Mouse (Mus musculus) MEL (cell line): ENCODE measurements at regions not wholly inside any gene's neighbourhood (a gene's known extent, or its start where the extent isn't known, plus 50 kb on each side); places are given as distances from the start of the nearest gene placed in this dataset.

Experiments used
- DNase-seq: peaks from one replicate; pipeline ENCODE4 v3.0.0; 2011; ENCODE audit warnings: low read depth, low spot score
- H3K27ac ChIP-seq: 2 replicates; pipeline ENCODE4 v1.5.1; 2012; ENCODE audit warnings: low read depth, mild to moderate bottlenecking, control low read depth, low read length, moderate library complexity; ENCODE audit not compliant: control insufficient read depth
- H3K27me3 ChIP-seq, 2 experiments: fragments of 150-350 bp in 1 of 2; sonication (generic) in 1 of 2; 2 replicates each; pipeline ENCODE4 v1.6.1; 2012; ENCODE audit warnings: low read length in 2 of 2, mild to moderate bottlenecking in 2 of 2, improper control_type of control experiment in 1 of 2, moderate library complexity in 1 of 2; ENCODE audit not compliant: insufficient read depth in 2 of 2, control insufficient read depth in 1 of 2
- H3K36me3 ChIP-seq, 2 experiments: 2 replicates each; pipeline ENCODE4 v1.6.1; 2012 to 2014; ENCODE audit warnings: low read length in 2 of 2, improper control_type of control experiment in 1 of 2, inconsistent platforms in 1 of 2, mild to moderate bottlenecking in 1 of 2; ENCODE audit not compliant: insufficient read depth in 2 of 2, control insufficient read depth in 1 of 2
- H3K4me1 ChIP-seq, 2 experiments: fragments of 150-350 bp in 1 of 2; sonication (generic) in 1 of 2; 2 replicates each; pipeline ENCODE4 v1.6.1; 2012; ENCODE audit warnings: low read length in 2 of 2, improper control_type of control experiment in 1 of 2, mild to moderate bottlenecking in 1 of 2; ENCODE audit not compliant: insufficient read depth in 2 of 2, control insufficient read depth in 1 of 2
- H3K4me3 ChIP-seq, 2 experiments: fragments of 150-350 bp in 1 of 2; sonication (generic) in 1 of 2; 2 replicates each; pipeline ENCODE4 v1.5.1; 2012; ENCODE audit warnings: low read depth in 2 of 2, low read length in 2 of 2, mild to moderate bottlenecking in 2 of 2, moderate library complexity in 2 of 2, control low read depth in 1 of 2, improper control_type of control experiment in 1 of 2; ENCODE audit not compliant: control insufficient read depth in 1 of 2, insufficient read depth in 1 of 2
- H3K79me2 ChIP-seq: 2 replicates; pipeline ENCODE4 v1.6.1; 2012; ENCODE audit warnings: mild to moderate bottlenecking, low read length, moderate library complexity; ENCODE audit not compliant: control insufficient read depth, poor library complexity, insufficient read depth
- H3K9ac ChIP-seq: 2 replicates; pipeline ENCODE4 v1.6.1; 2012; ENCODE audit warnings: low read depth, mild to moderate bottlenecking, control low read depth, low read length, moderate library complexity; ENCODE audit not compliant: control insufficient read depth, poor library complexity, severe bottlenecking
- H3K9me3 ChIP-seq: fragments of 150-350 bp; sonication (generic); replicated peaks from 2 replicates; pipeline ENCODE4 v1.6.1; 2012; ENCODE audit warnings: mild to moderate bottlenecking, low read length, improper control_type of control experiment, moderate library complexity; ENCODE audit not compliant: insufficient read depth
- CHD1 ChIP-seq: IDR thresholded peaks from 2 replicates; pipeline ENCODE4 v1.6.1; 2012; ENCODE audit warnings: low read depth, mild to moderate bottlenecking, inconsistent platforms, low read length, improper control_type of control experiment
- CHD2 ChIP-seq: IDR thresholded peaks from 2 replicates; pipeline ENCODE4 v1.6.1; 2011; ENCODE audit warnings: low read length, improper control_type of control experiment
- CTCF ChIP-seq, 3 experiments: IDR thresholded peaks in 2 of 3; conservative IDR thresholded peaks in 1 of 3; 2 replicates each; pipeline ENCODE4 v1.5.1; 2011 to 2012; ENCODE audit warnings: low read length in 3 of 3, low read depth in 2 of 3, mild to moderate bottlenecking in 2 of 3, improper control_type of control experiment in 1 of 3, inconsistent platforms in 1 of 3, mixed read lengths in 1 of 3, moderate library complexity in 1 of 3; ENCODE audit not compliant: control insufficient read depth in 1 of 3, insufficient read depth in 1 of 3, poor library complexity in 1 of 3, severe bottlenecking in 1 of 3
- E2F4 ChIP-seq: IDR thresholded peaks from 2 replicates; pipeline ENCODE4 v1.6.1; 2011; ENCODE audit warnings: low read depth, low read length, improper control_type of control experiment, borderline replicate concordance
- ELF1 ChIP-seq: IDR thresholded peaks from 2 replicates; pipeline ENCODE4 v1.6.1; 2014; ENCODE audit warnings: low read depth, mild to moderate bottlenecking, inconsistent platforms, low read length, improper control_type of control experiment, moderate library complexity
- ETS1 ChIP-seq: IDR thresholded peaks from 2 replicates; pipeline ENCODE4 v1.6.1; 2012; ENCODE audit warnings: low read depth, mild to moderate bottlenecking, inconsistent platforms, low read length, improper control_type of control experiment, moderate library complexity
- GATA1 ChIP-seq: IDR thresholded peaks from 2 replicates; pipeline ENCODE4 v1.6.1; 2011; ENCODE audit warnings: low read depth, low read length, improper control_type of control experiment
- HCFC1 ChIP-seq: IDR thresholded peaks from 2 replicates; pipeline ENCODE4 v1.6.1; 2012; ENCODE audit warnings: low read depth, mild to moderate bottlenecking, inconsistent platforms, low read length, improper control_type of control experiment, moderate library complexity
- JUND ChIP-seq: IDR thresholded peaks from 2 replicates; pipeline ENCODE4 v1.6.1; 2011; ENCODE audit warnings: low read depth, mild to moderate bottlenecking, improper control_type of control experiment, low read length
- KAT2A ChIP-seq: conservative IDR thresholded peaks from 2 replicates; pipeline ENCODE4 v1.6.1; 2012; ENCODE audit warnings: low read depth, low read length, improper control_type of control experiment, inconsistent platforms
- MAX ChIP-seq: IDR thresholded peaks from 2 replicates; pipeline ENCODE4 v1.6.1; 2011; ENCODE audit warnings: low read length, improper control_type of control experiment
- MAZ ChIP-seq: IDR thresholded peaks from 2 replicates; pipeline ENCODE4 v1.6.1; 2012; ENCODE audit warnings: low read depth, mild to moderate bottlenecking, inconsistent platforms, low read length, improper control_type of control experiment
- MYB ChIP-seq: IDR thresholded peaks from 2 replicates; pipeline ENCODE4 v1.6.1; 2011; ENCODE audit warnings: mild to moderate bottlenecking, low read depth, low read length, improper control_type of control experiment
- MYC ChIP-seq: IDR thresholded peaks from 2 replicates; pipeline ENCODE4 v1.6.1; 2011; ENCODE audit warnings: low read depth, mild to moderate bottlenecking, low read length, improper control_type of control experiment, moderate library complexity
- NRF1 ChIP-seq: IDR thresholded peaks from 2 replicates; pipeline ENCODE4 v1.6.1; 2014; ENCODE audit warnings: low read depth, mild to moderate bottlenecking, inconsistent platforms, low read length, improper control_type of control experiment, moderate library complexity; ENCODE audit not compliant: poor library complexity, insufficient read depth, severe bottlenecking
- POLR2AphosphoS2 ChIP-seq: IDR thresholded peaks from 2 replicates; pipeline ENCODE4 v1.6.1; 2011; ENCODE audit warnings: low read length, improper control_type of control experiment
- POLR2AphosphoS5 ChIP-seq: IDR thresholded peaks from 2 replicates; pipeline ENCODE4 v1.6.1; 2012; ENCODE audit warnings: low read depth, borderline replicate concordance, mild to moderate bottlenecking, inconsistent platforms, low read length, moderate library complexity, mixed read lengths
- RCOR1 ChIP-seq: IDR thresholded peaks from 2 replicates; pipeline ENCODE4 v1.6.1; 2012; ENCODE audit warnings: low read depth, mild to moderate bottlenecking, inconsistent platforms, low read length, improper control_type of control experiment
- SMC3 ChIP-seq: IDR thresholded peaks from 2 replicates; pipeline ENCODE4 v1.6.1; 2011; ENCODE audit warnings: low read depth, low read length, improper control_type of control experiment
- TAL1 ChIP-seq: IDR thresholded peaks from 2 replicates; pipeline ENCODE4 v1.6.1; 2012; ENCODE audit warnings: mild to moderate bottlenecking, inconsistent platforms, low read length, moderate library complexity, mixed read lengths
- TBP ChIP-seq: IDR thresholded peaks from 2 replicates; pipeline ENCODE4 v1.8.0; 2011; ENCODE audit warnings: low read depth, low read length, improper control_type of control experiment
- TCF12 ChIP-seq: IDR thresholded peaks from 2 replicates; pipeline ENCODE4 v1.6.1; 2014; ENCODE audit warnings: low read depth, mild to moderate bottlenecking, inconsistent platforms, low read length, improper control_type of control experiment, moderate library complexity
- USF2 ChIP-seq, 2 experiments: IDR thresholded peaks; 2 replicates each; pipeline ENCODE4 v1.6.1; 2011 to 2012; ENCODE audit warnings: improper control_type of control experiment in 2 of 2, low read length in 2 of 2, borderline replicate concordance in 1 of 2, inconsistent platforms in 1 of 2, low read depth in 1 of 2, mild to moderate bottlenecking in 1 of 2; ENCODE audit not compliant: insufficient read depth in 1 of 2
- ZKSCAN1 ChIP-seq: IDR thresholded peaks from 2 replicates; pipeline ENCODE4 v1.6.1; 2012; ENCODE audit warnings: low read depth, mild to moderate bottlenecking, inconsistent platforms, low read length, improper control_type of control experiment, moderate library complexity

GRCm38 (mm10) chr11:44179711-44180110, 220.2 kb upstream of the Il12b start:
- Histone ChIP-seq H3K9me3 (no peaks in the 10 kb centered on the region), H3K9ac (no peak overlapping the region), H3K36me3 (no peaks in the 10 kb centered on the region), H3K4me3 (no peak overlapping the region), H3K79me2 (no peaks in the 10 kb centered on the region), H3K4me1 (no peaks in the 10 kb centered on the region), H3K27me3 (no peaks in the 10 kb centered on the region), H3K27ac (no peak overlapping the region)
- DNase-seq = no peak
- TF ChIP-seq CHD1 (no peak), POLR2AphosphoS2 (no peak), HCFC1 (no peak), MYB (no peak), ELF1 (no peak), MYC (no peak), ZKSCAN1 (no peak), CHD2 (no peak), KAT2A (no peak), POLR2AphosphoS5 (no peak), ETS1 (no peak), MAX (no peak), SMC3 (no peak), CTCF (IDR thresholded peaks at IDR 0.05 in 2 of 3, conservative IDR thresholded peaks at IDR 0.05 in 1 of 3; ENCODE audit: control insufficient read depth in 1 of 3, insufficient read depth in 1 of 3, low read depth in 2 of 3, low read length in 3 of 3, poor library complexity in 1 of 3, severe bottlenecking in 1 of 3) (no peak), TBP (no peak), E2F4 (no peak)

DNA sequence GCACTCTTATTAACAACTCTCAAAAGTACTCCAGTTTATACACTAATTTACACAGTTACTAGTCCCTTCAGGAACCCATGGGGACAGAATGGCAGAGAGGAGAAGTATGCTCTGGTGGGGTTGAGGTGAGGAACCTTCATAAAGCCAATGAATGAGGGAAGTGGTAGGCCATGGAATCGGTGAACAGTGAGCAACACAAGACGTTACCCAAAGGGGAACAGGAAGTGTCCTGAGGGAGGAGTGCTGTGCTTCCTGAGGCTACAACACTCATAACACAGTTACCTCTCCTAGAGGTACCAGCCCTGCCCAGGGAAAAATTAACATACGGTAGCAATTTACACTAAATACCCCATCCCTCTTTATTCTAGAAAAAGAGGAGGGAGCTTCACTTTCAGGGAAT, 216.0 kb upstream of the Il12b start:
- no peak for TF ChIP-seq NRF1
- TF ChIP-seq USF2 (IDR thresholded peaks at IDR 0.05; ENCODE audit: borderline replicate concordance in 1 of 2, insufficient read depth in 1 of 2, low read depth in 1 of 2, low read length in 2 of 2) = no peak
- no peak for TF ChIP-seq KAT2A
- no peak for TF ChIP-seq RCOR1
- no peak for TF ChIP-seq JUND
- no peak for TF ChIP-seq TCF12
- TF ChIP-seq GATA1 = no peak
- TF ChIP-seq MAZ = no peak
- TF ChIP-seq CHD2 = no peak
- no peak for TF ChIP-seq SMC3
- TF ChIP-seq HCFC1 = no peak
- no peak for TF ChIP-seq MAX
- no peak for TF ChIP-seq TAL1
- Histone ChIP-seq H3K27me3 (no peaks in the 10 kb centered on the region; a peak in 1 of 4 replicates), H3K36me3 (no peaks in the 10 kb centered on the region), H3K9ac (no peak overlapping the region), H3K4me1 (no peaks in the 10 kb centered on the region), H3K4me3 (no peak overlapping the region), H3K27ac (no peak overlapping the region), H3K79me2 (no peaks in the 10 kb centered on the region), H3K9me3 (no peaks in the 10 kb centered on the region)
- DNase-seq = no peak
